Mouse (Mus musculus) gastrocnemius, adult 2 months (tissue): Measurements from ENCODE around the gene Nav2. TPM values are rescaled to one million over a fixed set of nuclear protein-coding genes. Genes with fewer than 3 reads are reported as not detected.
A peak's percentile ranks its signal among the peaks of the same experiment; 100 is the strongest.

Experiments used
- DNase-seq: peaks from one replicate; pipeline ENCODE4 v3.0.0; 2022
- H3K27ac ChIP-seq: fragments of 200-600 bp; 2 replicates; pipeline ENCODE4 v1.8.1; 2022; ENCODE audit warnings: mild to moderate bottlenecking
- H3K4me3 ChIP-seq: fragments of 200-600 bp; 2 replicates; pipeline ENCODE4 v1.8.1; 2022; ENCODE audit warnings: mild to moderate bottlenecking, moderate library complexity
- CTCF ChIP-seq: fragments of 200-600 bp; IDR thresholded peaks from 2 replicates; pipeline ENCODE4 v1.8.1; 2022; ENCODE audit warnings: antibody characterized with exemption, mild to moderate bottlenecking, moderate library complexity
- intact Hi-C: fragments of 180-260 bp; cut with DNase I; formaldehyde crosslinking; loops from one replicate; pipeline ENCODE4 v1.15.1; 2025
- total RNA-seq, 2 experiments: library from RNA; stranded (reverse); gene quantifications; 2 replicates each; pipeline ENCODE4 v1.2.3; 2021

Nav2 gene
- total RNA-seq, 2 experiments from 2014 or later: 18.5 to 36.0 TPM

GRCm38 (mm10) chr7:49488493-49489087 lies 580.1 kb downstream of the Nav2 start:
- intact Hi-C loops: no loop called here
- TF ChIP-seq CTCF: no peak
- Histone ChIP-seq H3K4me3 (no peak overlapping the region), H3K27ac (no peak overlapping the region)
- no peak for DNase-seq

- no peak for TF ChIP-seq CTCF
- H3K4me3 ChIP-seq: no peak overlapping the region
- no peak overlapping the region for H3K27ac ChIP-seq
- DNase-seq: no peak
- intact Hi-C loops: loop anchor here (5.0 kb wide), 1 partner anchor 111 kb away; no protein-coding TSS in a partner anchor
These were observed 582.3 kb downstream of the Nav2 start for GRCm38 (mm10) chr7:49490814-49491213.

- intact Hi-C loops: loop anchor here (5.0 kb wide), 1 partner anchor 110 kb away; no protein-coding TSS in a partner anchor
- no peak for DNase-seq
- Histone ChIP-seq H3K4me3 (no peak overlapping the region), H3K27ac (no peak overlapping the region)
- no peak for TF ChIP-seq CTCF
These were observed 584.1 kb downstream of the Nav2 start for GRCm38 (mm10) chr7:49492622-49493021.

GRCm38 (mm10) chr7:49493210-49493609 lies 584.7 kb downstream of the Nav2 start:
- intact Hi-C loops: loop anchor here (5.0 kb wide), 1 partner anchor 109 kb away; no protein-coding TSS in a partner anchor
- DNase-seq: no peak
- TF ChIP-seq CTCF: peak; percentile 76

GRCm38 (mm10) chr7:49494654-49495053 lies 586.1 kb downstream of the Nav2 start:
- TF ChIP-seq CTCF: no peak

More at GRCm38 (mm10) chr7:49493210-49493609, 584.7 kb downstream of the Nav2 start:
- no peak overlapping the region for H3K4me3 ChIP-seq
- H3K27ac ChIP-seq: no peak overlapping the region

GRCm38 (mm10) chr7:49496111-49496510 lies 587.6 kb downstream of the Nav2 start:
- intact Hi-C loops: no loop called here
- DNase-seq: no peak
- no peak overlapping the region for H3K27ac ChIP-seq
- H3K4me3 ChIP-seq: no peak overlapping the region
- TF ChIP-seq CTCF: no peak

More at GRCm38 (mm10) chr7:49494654-49495053, 586.1 kb downstream of the Nav2 start:
- no peak for DNase-seq
- intact Hi-C loops: loop anchor here (5.0 kb wide), 1 partner anchor 108 kb away; no protein-coding TSS in a partner anchor
- no peak overlapping the region for H3K4me3 ChIP-seq
- H3K27ac ChIP-seq: no peak overlapping the region

GRCm38 (mm10) chr7:49496766-49497425 lies 588.4 kb downstream of the Nav2 start:
- no peak for DNase-seq
- no peak for TF ChIP-seq CTCF
- intact Hi-C loops: no loop called here
- H3K27ac ChIP-seq: no peak overlapping the region
- H3K4me3 ChIP-seq: peak overlapping the region; percentile 52

- H3K4me3 ChIP-seq: peak overlapping the region; percentile 52; the same call in 1 of the 2 replicates
- H3K27ac ChIP-seq: no peak overlapping the region
- no peak for TF ChIP-seq CTCF
- no peak for DNase-seq
- intact Hi-C loops: no loop called here
These were observed 588.9 kb downstream of the Nav2 start for GRCm38 (mm10) chr7:49497426-49497892.

GRCm38 (mm10) chr7:49499598-49499997 lies 591.1 kb downstream of the Nav2 start:
- H3K4me3 ChIP-seq: no peak overlapping the region
- no peak for DNase-seq
- H3K27ac ChIP-seq: no peak overlapping the region
- intact Hi-C loops: no loop called here
- no peak for TF ChIP-seq CTCF

GRCm38 (mm10) chr7:49500916-49501315 lies 592.4 kb downstream of the Nav2 start:
- no peak for DNase-seq
- intact Hi-C loops: no loop called here
- Histone ChIP-seq H3K4me3 (no peak overlapping the region), H3K27ac (no peak overlapping the region)
- TF ChIP-seq CTCF: no peak

- no peak for DNase-seq
- no peak overlapping the region for H3K27ac ChIP-seq
- no peak overlapping the region for H3K4me3 ChIP-seq
- intact Hi-C loops: no loop called here
- TF ChIP-seq CTCF: no peak
These were observed 594.9 kb downstream of the Nav2 start for GRCm38 (mm10) chr7:49503419-49503818.

GRCm38 (mm10) chr7:49503881-49504280 lies 595.4 kb downstream of the Nav2 start:
- Histone ChIP-seq H3K4me3 (no peak overlapping the region), H3K27ac (no peak overlapping the region)
- DNase-seq: no peak
- no peak for TF ChIP-seq CTCF
- intact Hi-C loops: no loop called here

- Histone ChIP-seq H3K27ac (no peak overlapping the region), H3K4me3 (no peak overlapping the region)
- intact Hi-C loops: no loop called here
- no peak for DNase-seq
- no peak for TF ChIP-seq CTCF
These were observed 595.8 kb downstream of the Nav2 start for GRCm38 (mm10) chr7:49504297-49504696.
